Mouse (Mus musculus): ENCODE data around the gene Dnaaf2.

The Dnaaf2 gene

GRCm38 (mm10) chr12:69198164-69198535 is at the start of gene Dnaaf2:
TSS of gene Dnaaf2 (minus strand) at chr12:69198429.
- peak; percentile 26; the same call in 1 of the 2 replicates for ATAC-seq (ENCODE audit: insufficient number of reproducible peaks, low FRiP score, low TSS enrichment)

GRCm38 (mm10) chr12:69241771-69242431 is 43.7 kb upstream of the Dnaaf2 start:
- peak; percentile 86 for ATAC-seq (ENCODE audit: insufficient number of reproducible peaks, low FRiP score, low TSS enrichment)

GRCm38 (mm10) chr12:69241405-69241770 is 43.2 kb upstream of the Dnaaf2 start:
- no peak for ATAC-seq (ENCODE audit: insufficient number of reproducible peaks, low FRiP score, low TSS enrichment)

GRCm38 (mm10) chr12:69240876-69241275 is 42.6 kb upstream of the Dnaaf2 start, which contains the start of gene Klhdc1:
TSS of gene Klhdc1 (plus strand) at chr12:69241176.
- ATAC-seq (ENCODE audit: insufficient number of reproducible peaks, low FRiP score, low TSS enrichment) = no peak

- no peak for ATAC-seq (ENCODE audit: insufficient number of reproducible peaks, low FRiP score, low TSS enrichment)
Measured at GRCm38 (mm10) chr12:69238284-69238683, 40.1 kb upstream of the Dnaaf2 start.

GRCm38 (mm10) chr12:69235782-69236181 is 37.6 kb upstream of the Dnaaf2 start:
- no peak for ATAC-seq (ENCODE audit: insufficient number of reproducible peaks, low FRiP score, low TSS enrichment)

GRCm38 (mm10) chr12:69229251-69229650 is 31.0 kb upstream of the Dnaaf2 start:
- no peak for ATAC-seq (ENCODE audit: insufficient number of reproducible peaks, low FRiP score, low TSS enrichment)

GRCm38 (mm10) chr12:69227776-69228466 is 29.7 kb upstream of the Dnaaf2 start, which contains the start of gene Pole2:
TSS of gene Pole2 (minus strand) at chr12:69228195.
- peak; percentile 88 for ATAC-seq (ENCODE audit: insufficient number of reproducible peaks, low FRiP score, low TSS enrichment)

- ATAC-seq (ENCODE audit: insufficient number of reproducible peaks, low FRiP score, low TSS enrichment) = no peak
Measured at GRCm38 (mm10) chr12:69220613-69221277, 22.5 kb upstream of the Dnaaf2 start.

GRCm38 (mm10) chr12:69216587-69216986 is 18.4 kb upstream of the Dnaaf2 start:
- no peak for ATAC-seq (ENCODE audit: insufficient number of reproducible peaks, low FRiP score, low TSS enrichment)

- ATAC-seq (ENCODE audit: insufficient number of reproducible peaks, low FRiP score, low TSS enrichment) = no peak
Measured at GRCm38 (mm10) chr12:69215000-69215785, 17.0 kb upstream of the Dnaaf2 start.

- ATAC-seq (ENCODE audit: insufficient number of reproducible peaks, low FRiP score, low TSS enrichment) = no peak
Measured at GRCm38 (mm10) chr12:69214393-69214792, 16.2 kb upstream of the Dnaaf2 start.

GRCm38 (mm10) chr12:69213186-69213777 is 15.1 kb upstream of the Dnaaf2 start:
- ATAC-seq (ENCODE audit: insufficient number of reproducible peaks, low FRiP score, low TSS enrichment) = no peak

- no peak for ATAC-seq (ENCODE audit: insufficient number of reproducible peaks, low FRiP score, low TSS enrichment)
Measured at GRCm38 (mm10) chr12:69211057-69211456, 12.8 kb upstream of the Dnaaf2 start.

GRCm38 (mm10) chr12:69210056-69210979 is 12.1 kb upstream of the Dnaaf2 start:
- ATAC-seq (ENCODE audit: insufficient number of reproducible peaks, low FRiP score, low TSS enrichment) = no peak

- ATAC-seq (ENCODE audit: insufficient number of reproducible peaks, low FRiP score, low TSS enrichment) = no peak
Measured at GRCm38 (mm10) chr12:69208520-69208919, 10.3 kb upstream of the Dnaaf2 start.

GRCm38 (mm10) chr12:69207926-69208325 is 9.7 kb upstream of the Dnaaf2 start:
- ATAC-seq (ENCODE audit: insufficient number of reproducible peaks, low FRiP score, low TSS enrichment) = no peak

- ATAC-seq (ENCODE audit: insufficient number of reproducible peaks, low FRiP score, low TSS enrichment) = no peak
Measured at GRCm38 (mm10) chr12:69207396-69207795, 9.2 kb upstream of the Dnaaf2 start.
